Mouse (Mus musculus) forebrain, postnatal 0 days (tissue): ENCODE measurements around the gene Galnt17. TPM values are rescaled to one million over a fixed set of nuclear protein-coding genes. Genes with fewer than 3 reads are reported as not detected.

Source experiments
- ATAC-seq: fragments of 200-750 bp; cut with Nextera tagmentation; 2 replicates; pipeline ENCODE4 v1.8.0; 2017; ENCODE audit warnings: mild to moderate bottlenecking, moderate library complexity
- DNase-seq: peaks from one replicate; pipeline ENCODE4 v3.0.0-alpha.2; 2015
- H3K27ac ChIP-seq: fragments of 300-500 bp; sonication (generic); 2 replicates; pipeline ENCODE4 v1.5.1; 2014; ENCODE audit warnings: low read depth, mild to moderate bottlenecking, antibody characterized with exemption, low read length, moderate library complexity, mixed read lengths
- H3K27me3 ChIP-seq: fragments of 300-500 bp; sonication (generic); 2 replicates; pipeline ENCODE4 v1.6.1; 2014; ENCODE audit warnings: mild to moderate bottlenecking, low read length, mixed read lengths; ENCODE audit not compliant: insufficient read depth
- H3K36me3 ChIP-seq: fragments of 300-500 bp; sonication (generic); 2 replicates; pipeline ENCODE4 v1.6.1; 2014; ENCODE audit warnings: mild to moderate bottlenecking, moderate library complexity; ENCODE audit not compliant: insufficient read depth
- H3K4me1 ChIP-seq: fragments of 300-500 bp; sonication (generic); 2 replicates; pipeline ENCODE4 v1.6.1; 2014; ENCODE audit warnings: antibody characterized with exemption; ENCODE audit not compliant: insufficient read depth
- H3K4me2 ChIP-seq: fragments of 300-500 bp; sonication (generic); 2 replicates; pipeline ENCODE4 v1.6.1; 2014; ENCODE audit warnings: low read depth, mild to moderate bottlenecking, moderate library complexity
- H3K4me3 ChIP-seq: fragments of 300-500 bp; sonication (generic); 2 replicates; pipeline ENCODE4 v1.5.1; 2014; ENCODE audit warnings: low read depth, low read length, mixed read lengths
- H3K9ac ChIP-seq: fragments of 300-500 bp; sonication (generic); 2 replicates; pipeline ENCODE4 v1.6.1; 2014; ENCODE audit warnings: mild to moderate bottlenecking
- H3K9me3 ChIP-seq: fragments of 300-500 bp; sonication (generic); 2 replicates; pipeline ENCODE4 v1.6.1; 2016; ENCODE audit warnings: low read length
- CTCF ChIP-seq: sonication (generic); IDR thresholded peaks from 2 replicates; pipeline ENCODE4 v1.5.1; 2016; ENCODE audit warnings: antibody characterized with exemption, control low read depth, low read depth
- WGBS: fragments of 180-500 bp; shearing (Covaris S2); extraction: QIAGEN DNeasy Blood & Tissue Kit; methylation state at CpG from one replicate; pipeline ENCODE4 v1.1.7; 2014; 5-methylcytosine and 5-hydroxymethylcytosine counted together
- polyA plus RNA-seq: library from polyadenylated mRNA; unstranded; fragments of >200 nt; fragmentation: Nextera tagmentation; extraction: Ambion mirVana; gene quantifications from 2 replicates; pipeline ENCODE4 v1.2.1, GENCODE M21; 2015
- total RNA-seq: library from RNA; depleted of rRNA; stranded (reverse); fragments of >200 nt; gene quantifications from 2 replicates; pipeline ENCODE4 v1.2.3, GENCODE M21; 2014

Galnt17 gene
- total and polyA plus RNA-seq, 2 experiments from 2014 or later: 5.2 to 20.2 TPM

GRCm38 (mm10) chr5:130949710-130950109 lies 358.6 kb downstream of the Galnt17 start:
- no peak for TF ChIP-seq CTCF
- no peak for DNase-seq
- H3K4me3 ChIP-seq: no peak overlapping the region
- H3K36me3 ChIP-seq: no peaks in the 10 kb centered on the region
- no peak overlapping the region for H3K9ac ChIP-seq
- no peaks in the 10 kb centered on the region for H3K27me3 ChIP-seq
- no peak overlapping the region for H3K4me2 ChIP-seq
- H3K4me1 ChIP-seq: no peaks in the 10 kb centered on the region
- ATAC-seq: no peak
- H3K9me3 ChIP-seq: no peaks in the 10 kb centered on the region
- H3K27ac ChIP-seq: no peak overlapping the region
- WGBS: 49% methylated on average over 1 of the region's 1 CpGs

GRCm38 (mm10) chr5:130938911-130939608 lies 369.2 kb downstream of the Galnt17 start:
- no peak for TF ChIP-seq CTCF
- H3K9me3 ChIP-seq: no peaks in the 10 kb centered on the region
- WGBS: 8% methylated on average over 4 of the region's 4 CpGs
- H3K27me3 ChIP-seq: no peaks in the 10 kb centered on the region
- H3K4me2 ChIP-seq: no peak overlapping the region
- H3K4me3 ChIP-seq: no peak overlapping the region
- ATAC-seq (peak; percentile 79), DNase-seq (peak; percentile 78)
- peak overlapping the region; percentile 79 for H3K27ac ChIP-seq
- H3K4me1 ChIP-seq: peaks cover 13% of the 10 kb centered on the region
- H3K36me3 ChIP-seq: no peaks in the 10 kb centered on the region
- H3K9ac ChIP-seq: peak overlapping the region; percentile 33; the same call in 1 of the 2 replicates

GRCm38 (mm10) chr5:130938274-130938741 lies 370.0 kb downstream of the Galnt17 start:
- H3K27ac ChIP-seq: peak overlapping the region; percentile 71
- no peak for TF ChIP-seq CTCF

GRCm38 (mm10) chr5:130930999-130931398 lies 377.3 kb downstream of the Galnt17 start:
- Histone ChIP-seq H3K4me1 (no peaks in the 10 kb centered on the region), H3K9me3 (no peaks in the 10 kb centered on the region), H3K9ac (no peak overlapping the region), H3K4me2 (no peak overlapping the region), H3K27me3 (no peaks in the 10 kb centered on the region), H3K4me3 (no peak overlapping the region), H3K27ac (no peak overlapping the region), H3K36me3 (no peaks in the 10 kb centered on the region)
- no peak for ATAC-seq
- no peak for DNase-seq
- 85% methylated on average over 1 of the region's 1 CpGs for WGBS
- TF ChIP-seq CTCF: no peak

More at GRCm38 (mm10) chr5:130938274-130938741, 370.0 kb downstream of the Galnt17 start:
- no peak overlapping the region for H3K4me2 ChIP-seq
- peak; percentile 32 for ATAC-seq
- WGBS: 4% methylated on average over 7 of the region's 7 CpGs
- no peak overlapping the region for H3K9ac ChIP-seq
- H3K9me3 ChIP-seq: no peaks in the 10 kb centered on the region
- DNase-seq: no peak
- no peak overlapping the region for H3K4me3 ChIP-seq
- H3K4me1 ChIP-seq: peaks cover 13% of the 10 kb centered on the region
- H3K36me3 ChIP-seq: no peaks in the 10 kb centered on the region
- H3K27me3 ChIP-seq: no peaks in the 10 kb centered on the region

GRCm38 (mm10) chr5:130927794-130928149 lies 380.5 kb downstream of the Galnt17 start:
- Histone ChIP-seq H3K4me1 (no peaks in the 10 kb centered on the region), H3K9ac (no peak overlapping the region), H3K27ac (no peak overlapping the region), H3K36me3 (no peaks in the 10 kb centered on the region), H3K4me3 (no peak overlapping the region), H3K27me3 (no peaks in the 10 kb centered on the region), H3K9me3 (no peaks in the 10 kb centered on the region), H3K4me2 (no peak overlapping the region)
- no peak for DNase-seq
- ATAC-seq: no peak
- 68% methylated on average over 8 of the region's 8 CpGs for WGBS
- TF ChIP-seq CTCF: no peak

GRCm38 (mm10) chr5:130927138-130927793 lies 381.0 kb downstream of the Galnt17 start:
- H3K4me3 ChIP-seq: no peak overlapping the region
- H3K9me3 ChIP-seq: no peaks in the 10 kb centered on the region
- no peaks in the 10 kb centered on the region for H3K4me1 ChIP-seq
- DNase-seq: no peak
- H3K4me2 ChIP-seq: no peak overlapping the region
- 87% methylated on average over 3 of the region's 3 CpGs for WGBS
- no peaks in the 10 kb centered on the region for H3K36me3 ChIP-seq
- ATAC-seq: no peak
- peak; percentile 14; the same call in 1 of the 2 replicates for TF ChIP-seq CTCF
- no peaks in the 10 kb centered on the region for H3K27me3 ChIP-seq
- no peak overlapping the region for H3K27ac ChIP-seq
- H3K9ac ChIP-seq: no peak overlapping the region

GRCm38 (mm10) chr5:130925681-130926080 lies 382.6 kb downstream of the Galnt17 start:
- Histone ChIP-seq H3K4me2 (no peak overlapping the region), H3K9me3 (no peaks in the 10 kb centered on the region), H3K36me3 (no peaks in the 10 kb centered on the region), H3K4me1 (no peaks in the 10 kb centered on the region), H3K9ac (no peak overlapping the region), H3K27me3 (no peaks in the 10 kb centered on the region), H3K27ac (no peak overlapping the region), H3K4me3 (no peak overlapping the region)
- peak; percentile 33 for DNase-seq
- peak; percentile 38; the same call in 1 of the 2 replicates for ATAC-seq
- WGBS: 73% methylated on average over 7 of the region's 7 CpGs
- TF ChIP-seq CTCF: no peak
